Mouse (Mus musculus): ENCODE data around the gene Plxna1.

DNA sequence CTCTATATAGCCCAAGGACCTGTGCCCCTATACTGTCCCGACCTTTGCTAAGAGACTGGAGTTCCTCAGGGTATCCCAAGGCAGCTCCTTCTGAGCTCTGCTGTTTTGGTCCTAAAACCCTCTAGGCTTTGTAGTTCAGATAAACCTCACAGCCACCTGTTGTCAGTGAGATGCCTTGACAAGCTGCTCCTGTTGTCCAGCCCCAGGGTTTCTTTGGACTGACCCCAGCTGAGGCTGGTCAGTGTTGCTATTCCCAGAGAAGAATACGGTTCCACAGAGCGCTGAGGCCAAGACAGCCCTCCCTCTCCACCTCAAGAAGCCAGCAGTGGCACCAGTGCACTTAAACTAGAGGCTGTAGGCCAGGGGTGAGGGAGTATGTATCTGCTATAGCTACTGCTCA lies 18.8 kb upstream of the Plxna1 start:
- TF ChIP-seq CTCF (IDR thresholded peaks at IDR 0.05; ENCODE audit: extremely low read depth, insufficient read length, insufficient replicate concordance, low read depth, low read length) (no peak), POLR2A (IDR thresholded peaks at IDR 0.05; ENCODE audit: low read depth, low read length) (no peak)
